Mouse (Mus musculus) midbrain, postnatal 0 days (tissue): Measurements from ENCODE around the gene Fabp7. TPM values are rescaled to one million over a fixed set of nuclear protein-coding genes. Genes with fewer than 3 reads are reported as not detected.

Experiments used
- ATAC-seq: fragments of 200-750 bp; cut with Nextera tagmentation; 2 replicates; pipeline ENCODE4 v1.8.0; 2017; ENCODE audit warnings: moderate number of reproducible peaks, mild to moderate bottlenecking, moderate TSS enrichment, moderate library complexity; ENCODE audit not compliant: low FRiP score
- DNase-seq: peaks from one replicate; pipeline ENCODE4 v3.0.0-alpha.2; 2015; ENCODE audit warnings: low spot score
- H3K27ac ChIP-seq: fragments of 300-500 bp; sonication (generic); 2 replicates; pipeline ENCODE4 v1.5.1; 2014; ENCODE audit warnings: low read depth, mild to moderate bottlenecking, low read length, mixed read lengths
- H3K27me3 ChIP-seq: fragments of 300-500 bp; sonication (generic); 2 replicates; pipeline ENCODE4 v1.6.1; 2014; ENCODE audit warnings: low read length, control low read depth, mixed read lengths; ENCODE audit not compliant: insufficient read depth
- H3K36me3 ChIP-seq: fragments of 300-500 bp; sonication (generic); 2 replicates; pipeline ENCODE4 v1.6.1; 2014; ENCODE audit warnings: low read length, control low read depth, mixed read lengths; ENCODE audit not compliant: insufficient read depth
- H3K4me1 ChIP-seq: fragments of 300-500 bp; sonication (generic); 2 replicates; pipeline ENCODE4 v1.6.1; 2014; ENCODE audit warnings: mild to moderate bottlenecking, control low read depth, antibody characterized with exemption, low read length, mixed read lengths; ENCODE audit not compliant: insufficient read depth
- H3K4me2 ChIP-seq: fragments of 300-500 bp; sonication (generic); 2 replicates; pipeline ENCODE4 v1.6.1; 2014; ENCODE audit warnings: low read depth, mild to moderate bottlenecking, low read length, mixed read lengths; ENCODE audit not compliant: poor library complexity, severe bottlenecking
- H3K4me3 ChIP-seq: fragments of 300-500 bp; sonication (generic); 2 replicates; pipeline ENCODE4 v1.5.1; 2014; ENCODE audit warnings: low read depth, mild to moderate bottlenecking, low read length, moderate library complexity
- H3K9ac ChIP-seq: fragments of 300-500 bp; sonication (generic); replicated peaks from 2 replicates; pipeline ENCODE4 v1.6.1; 2014; ENCODE audit warnings: mild to moderate bottlenecking, low read length, moderate library complexity, mixed read lengths; ENCODE audit not compliant: poor library complexity, severe bottlenecking
- H3K9me3 ChIP-seq: fragments of 300-500 bp; sonication (generic); 2 replicates; pipeline ENCODE4 v1.6.1; 2016; ENCODE audit warnings: low read length, control low read depth
- CTCF ChIP-seq: IDR thresholded peaks from 2 replicates; pipeline ENCODE4 v1.5.1; 2016; ENCODE audit warnings: antibody characterized with exemption, mild to moderate bottlenecking
- WGBS: fragments of 180-500 bp; shearing (Covaris S2); extraction: QIAGEN DNeasy Blood & Tissue Kit; methylation state at CpG from one replicate; pipeline ENCODE4 v1.1.7; 2014; 5-methylcytosine and 5-hydroxymethylcytosine counted together
- polyA plus RNA-seq: library from polyadenylated mRNA; unstranded; fragments of >200 nt; fragmentation: Nextera tagmentation; extraction: Ambion mirVana; gene quantifications from 2 replicates; pipeline ENCODE4 v1.2.1, GENCODE M21; 2015
- total RNA-seq: library from RNA; depleted of rRNA; stranded (reverse); fragments of >200 nt; gene quantifications from 2 replicates; pipeline ENCODE4 v1.2.3, GENCODE M21; 2014

Fabp7 gene
- total and polyA plus RNA-seq, 2 experiments from 2014 or later: 717 to 2,744 TPM

DNA sequence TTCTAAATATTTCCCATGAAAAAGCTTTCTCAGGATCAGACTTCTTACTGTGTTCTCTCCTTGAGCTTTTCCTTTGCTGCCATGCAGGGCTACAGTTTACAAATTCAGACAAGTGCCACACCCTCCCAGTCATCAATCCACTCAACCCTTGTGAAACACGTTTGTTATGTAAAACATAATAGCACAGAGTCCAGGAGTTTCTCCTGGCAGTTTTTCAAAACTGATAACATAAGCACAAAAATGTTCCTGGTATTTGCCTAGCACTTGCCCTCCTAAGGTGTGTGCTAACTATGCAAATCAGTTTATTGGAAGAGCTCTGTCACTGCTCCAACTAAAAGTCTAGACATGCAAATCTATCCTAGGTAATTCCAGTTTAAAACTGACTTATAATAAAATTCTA is 21.6 kb upstream of the Fabp7 start:
- Histone ChIP-seq H3K36me3 (no peaks in the 10 kb centered on the region), H3K9me3 (peaks cover 6% of the 10 kb centered on the region; the same call in 1 of the 2 replicates), H3K4me1 (no peaks in the 10 kb centered on the region), H3K27ac (no peak overlapping the region), H3K9ac (no peak overlapping the region), H3K4me3 (no peak overlapping the region), H3K27me3 (no peaks in the 10 kb centered on the region), H3K4me2 (no peak overlapping the region)
- 41% methylated on average over 1 of the region's 1 CpGs for WGBS
- no peak for TF ChIP-seq CTCF
- ATAC-seq: no peak
- DNase-seq: no peak

DNA sequence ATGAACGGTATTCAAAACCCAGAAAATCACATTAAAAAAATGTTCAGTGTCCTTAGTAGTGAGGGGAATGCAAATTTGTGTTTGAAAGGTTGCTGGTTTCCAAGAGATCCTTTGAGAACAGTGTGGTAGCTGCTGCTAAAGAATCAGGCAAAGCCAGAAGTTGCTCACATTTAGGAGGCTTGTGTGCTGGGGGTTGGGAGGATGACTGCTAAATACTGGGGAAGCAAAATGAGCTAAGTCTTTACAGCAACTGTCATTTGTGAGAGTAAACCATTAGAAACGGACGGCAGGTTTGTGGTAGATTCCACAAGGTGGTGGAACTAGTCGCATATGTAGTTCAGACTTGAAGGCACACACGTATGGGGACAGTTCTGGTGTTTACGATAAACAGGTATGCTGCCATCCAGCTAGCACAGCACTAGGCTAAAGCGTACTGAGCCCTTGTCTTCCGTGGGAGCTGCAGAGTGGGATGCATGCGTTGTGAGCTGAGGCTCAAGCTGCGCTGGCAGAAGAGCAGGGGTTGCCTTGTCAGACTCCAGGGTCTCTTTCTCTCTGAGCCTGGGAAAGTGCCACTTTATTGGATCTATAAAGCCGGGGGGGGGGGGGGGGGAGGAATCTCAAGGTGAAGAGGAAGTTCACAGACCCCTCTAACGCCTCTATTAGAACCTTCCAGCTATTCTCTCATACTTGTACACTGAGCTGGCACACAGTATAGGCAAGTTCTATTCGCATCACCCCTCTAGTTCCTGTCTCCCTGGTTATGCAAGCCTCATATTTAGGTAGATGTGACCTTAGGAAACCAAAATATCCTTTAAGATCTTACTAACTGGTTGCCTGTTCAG is 1.2 kb upstream of the Fabp7 start:
- Histone ChIP-seq H3K9ac (peak overlapping the region; percentile 42; the same call in 1 of the 2 replicates), H3K4me1 (no peaks in the 10 kb centered on the region), H3K4me3 (0 out of 2 replicates have a peak overlapping the region, but pooled peaks have one; percentile 15), H3K36me3 (no peaks in the 10 kb centered on the region), H3K27ac (peak overlapping the region; percentile 77), H3K9me3 (no peaks in the 10 kb centered on the region), H3K4me2 (peak overlapping the region; percentile 49), H3K27me3 (no peaks in the 10 kb centered on the region)
- ATAC-seq (peak; percentile 69), DNase-seq (peak; percentile 79)
- TF ChIP-seq CTCF: no peak
- WGBS: 9% methylated on average over 12 of the region's 13 CpGs

DNA sequence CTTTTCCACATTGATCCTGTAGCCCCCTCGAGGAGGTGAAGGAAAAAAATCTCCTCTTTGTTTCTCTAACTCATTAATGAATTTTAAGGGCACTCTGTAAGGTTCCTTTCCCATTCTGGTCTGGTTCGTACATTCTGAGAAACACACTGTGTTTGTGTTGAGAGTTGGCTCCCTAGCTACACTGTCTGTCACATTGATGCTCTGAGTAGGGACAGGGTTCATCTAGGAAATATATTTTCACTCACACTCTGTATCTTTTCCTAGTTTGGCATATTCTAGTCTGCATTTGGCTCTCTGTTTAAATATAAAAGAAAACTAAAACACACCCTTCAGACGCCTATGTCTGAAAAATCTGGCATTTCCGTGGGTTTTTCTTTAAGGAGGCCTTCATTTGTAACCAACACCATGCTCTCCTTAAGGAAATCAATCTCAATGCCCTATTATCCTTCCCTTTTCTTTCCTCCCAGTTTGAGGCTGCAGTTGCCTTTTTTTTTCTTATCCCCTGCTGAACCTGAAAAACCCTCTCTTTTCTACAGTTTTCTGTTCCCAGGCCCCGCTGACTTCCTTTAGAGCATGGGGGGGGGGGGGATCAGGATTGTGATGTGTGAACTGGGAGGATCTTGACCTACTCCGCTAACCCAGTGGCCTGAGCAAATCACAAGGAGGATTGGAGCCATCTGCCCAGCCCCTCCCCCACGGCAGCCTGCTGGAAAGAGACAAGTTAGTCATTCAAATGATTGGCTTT is 378 bp upstream of the Fabp7 start:
- peak; percentile 88 for ATAC-seq
- Histone ChIP-seq H3K4me1 (no peaks in the 10 kb centered on the region), H3K9me3 (no peaks in the 10 kb centered on the region), H3K4me3 (peak overlapping the region; percentile 34), H3K27me3 (no peaks in the 10 kb centered on the region), H3K36me3 (no peaks in the 10 kb centered on the region), H3K27ac (peak overlapping the region; percentile 77), H3K9ac (peak overlapping the region; percentile 53), H3K4me2 (peak overlapping the region; percentile 49)
- WGBS: 12% methylated on average over 7 of the region's 7 CpGs
- peak; percentile 97 for DNase-seq
- no peak for TF ChIP-seq CTCF

DNA sequence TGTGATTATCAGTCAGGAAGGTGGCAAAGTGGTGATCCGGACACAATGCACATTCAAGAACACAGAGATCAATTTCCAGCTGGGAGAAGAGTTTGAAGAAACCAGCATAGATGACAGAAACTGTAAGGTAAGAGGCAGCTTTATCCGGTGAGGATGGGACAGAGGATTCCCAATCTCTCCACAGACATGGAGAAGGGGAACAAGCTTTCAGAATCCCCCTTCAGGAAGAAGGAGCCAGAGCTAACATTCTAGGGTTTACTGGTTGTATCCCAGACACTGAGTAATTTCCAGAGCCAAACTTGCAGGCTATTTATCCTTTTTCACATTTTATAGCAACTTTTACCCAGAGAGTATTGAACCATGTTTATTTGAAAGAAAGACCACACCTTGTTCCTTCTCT is 871 bp downstream of the Fabp7 start:
- H3K4me2 ChIP-seq: peak overlapping the region; percentile 49
- ATAC-seq: no peak
- H3K9ac ChIP-seq: peak overlapping the region; percentile 53
- H3K4me3 ChIP-seq: peak overlapping the region; percentile 34
- H3K9me3 ChIP-seq: no peaks in the 10 kb centered on the region
- peak overlapping the region; percentile 74 for H3K27ac ChIP-seq
- no peak for DNase-seq
- 12% methylated on average over 2 of the region's 2 CpGs for WGBS
- no peaks in the 10 kb centered on the region for H3K27me3 ChIP-seq
- TF ChIP-seq CTCF: no peak
- H3K36me3 ChIP-seq: no peaks in the 10 kb centered on the region
- H3K4me1 ChIP-seq: no peaks in the 10 kb centered on the region

DNA sequence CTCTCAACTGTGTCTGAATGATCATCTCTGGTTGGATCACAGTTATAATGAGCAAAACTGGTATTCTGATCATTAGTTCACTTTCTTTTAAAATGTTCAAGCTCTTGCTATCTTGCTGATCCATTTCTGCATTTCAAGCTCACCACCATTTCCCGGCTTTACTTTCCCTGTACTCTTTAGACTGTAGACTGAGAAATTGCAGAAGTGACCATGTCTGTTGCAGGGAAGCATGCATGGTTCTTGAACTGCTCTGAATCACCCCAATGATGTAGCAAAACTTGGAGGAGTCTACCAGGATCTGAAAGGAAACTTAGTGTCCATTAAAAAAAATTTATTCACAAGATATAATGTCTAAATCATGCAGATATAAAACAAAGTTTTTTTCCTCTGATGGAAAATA is 8.3 kb downstream of the Fabp7 start:
- 100% methylated on average over 1 of the region's 1 CpGs for WGBS
- Histone ChIP-seq H3K27me3 (no peaks in the 10 kb centered on the region), H3K4me1 (no peaks in the 10 kb centered on the region), H3K4me2 (no peak overlapping the region), H3K36me3 (no peaks in the 10 kb centered on the region), H3K4me3 (no peak overlapping the region), H3K9ac (no peak overlapping the region), H3K27ac (no peak overlapping the region), H3K9me3 (no peaks in the 10 kb centered on the region)
- DNase-seq: no peak
- TF ChIP-seq CTCF: no peak
- no peak for ATAC-seq

DNA sequence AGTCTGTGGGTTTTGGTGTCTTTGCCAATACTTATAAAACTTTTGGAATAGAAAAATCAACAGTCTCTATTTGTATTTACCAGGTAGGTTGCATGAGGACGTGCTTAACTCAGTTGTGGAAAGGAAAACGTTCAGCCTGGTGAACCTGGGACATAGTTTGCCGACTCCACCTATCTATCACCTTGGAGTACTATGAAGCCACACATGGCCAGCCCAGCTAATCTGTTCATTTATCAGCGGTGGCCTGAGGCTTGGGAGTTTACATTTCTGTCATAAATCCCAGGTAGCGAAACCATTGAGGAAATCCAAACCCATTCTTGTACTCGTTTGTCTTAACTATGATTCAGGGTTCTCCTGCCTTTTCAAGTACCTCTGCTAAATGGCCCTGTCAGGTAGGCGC is 9.3 kb downstream of the Fabp7 start, which contains the start of gene Smpdl3a:
Smpdl3a (plus strand) TSS at position 318 of the 400 bp plus-strand sequence.
- ATAC-seq: no peak

More for the DNA sequence above, 9.3 kb downstream of the Fabp7 start, which contains the start of gene Smpdl3a:
- TF ChIP-seq CTCF: no peak
- Histone ChIP-seq H3K36me3 (no peaks in the 10 kb centered on the region), H3K27ac (peak within 1 kb of the TSS; percentile 73), H3K4me3 (peak within 1 kb of the TSS; percentile 60), H3K27me3 (no peaks in the 10 kb centered on the region), H3K4me1 (no peaks in the 10 kb centered on the region), H3K9me3 (no peaks in the 10 kb centered on the region), H3K9ac (peak within 1 kb of the TSS; percentile 80), H3K4me2 (peak within 1 kb of the TSS; percentile 93)
- WGBS: 86% methylated on average over 7 of the region's 7 CpGs
- DNase-seq: no peak
